Mouse (Mus musculus) forelimb bud, embryonic 11.5 days (tissue): ENCODE measurements around the gene Plxna4.

ENCODE experiments used
- DNase-seq: peaks from one replicate; pipeline ENCODE4 v3.0.0-alpha.2; 2012; ENCODE audit warnings: low read depth, low spot score

Plxna4 gene

DNA sequence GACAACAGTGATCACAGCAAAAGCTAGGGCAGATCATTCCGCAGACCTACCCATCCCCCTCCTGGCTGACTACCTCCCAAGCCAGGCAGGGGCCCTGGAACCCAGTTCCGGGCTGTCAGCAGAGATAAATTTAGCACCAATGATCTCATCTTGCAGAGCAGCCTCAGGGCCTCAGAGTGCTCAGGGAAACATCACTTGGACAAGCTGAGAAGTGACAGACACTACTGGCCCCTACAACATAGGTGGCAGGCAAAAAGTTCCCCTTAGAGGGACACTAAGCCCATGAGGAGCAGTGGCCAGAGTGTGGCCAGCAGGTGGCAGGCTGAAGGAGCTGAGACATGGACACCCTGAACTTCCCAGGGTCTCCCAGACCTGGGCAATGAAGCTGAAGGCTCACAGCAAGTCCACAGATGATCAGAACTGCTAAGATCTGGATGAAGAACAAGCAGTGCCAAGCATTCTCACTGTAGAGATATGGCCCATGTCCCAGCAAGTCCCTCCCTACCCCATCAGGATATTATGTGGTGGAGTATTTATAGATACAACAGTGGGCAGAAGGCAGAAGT lies 108.7 kb downstream of the Plxna4 start:
- DNase-seq = no peak

DNA sequence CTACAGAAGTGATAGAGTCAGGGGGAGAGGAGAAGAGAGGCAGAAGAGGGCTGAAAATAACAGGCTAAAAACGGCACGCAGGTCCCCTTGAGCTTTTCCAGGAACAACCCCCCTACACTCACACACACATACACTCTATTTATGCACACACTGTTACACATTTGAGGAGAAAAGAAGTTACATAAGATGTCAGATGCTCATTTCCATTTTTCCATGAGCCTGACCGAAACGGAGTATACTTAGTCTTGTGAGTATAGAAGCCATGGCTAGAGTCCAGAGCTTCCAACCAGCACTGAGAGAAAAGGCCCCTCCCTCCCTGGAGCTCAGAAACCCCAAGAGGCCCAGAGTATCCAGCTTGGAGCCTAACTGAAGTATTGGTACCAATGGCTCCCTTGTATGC lies 112.0 kb downstream of the Plxna4 start:
- DNase-seq = no peak

DNA sequence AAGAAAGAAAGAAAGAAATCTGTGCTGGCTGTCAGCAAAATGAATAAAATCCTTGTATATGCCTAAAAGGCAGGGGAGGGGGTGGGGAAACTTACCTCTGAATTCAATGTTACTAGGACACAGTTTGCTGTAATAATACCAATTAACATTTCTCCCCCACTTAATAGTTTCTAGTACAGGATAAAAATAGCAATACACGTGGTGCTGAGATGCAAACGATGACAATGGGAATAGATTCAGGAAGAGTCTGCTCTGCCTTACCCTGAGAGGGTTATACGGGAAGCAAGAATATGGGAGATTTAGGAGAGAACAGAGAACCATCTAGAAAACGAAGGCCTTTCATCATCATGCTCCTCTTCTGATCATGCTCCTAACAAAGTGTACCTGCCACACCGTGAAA lies 115.9 kb downstream of the Plxna4 start:
- no peak for DNase-seq

- no peak for DNase-seq
These were observed 116.4 kb downstream of the Plxna4 start for GRCm38 (mm10) chr6:32471639-32472038.

- DNase-seq = no peak
These were observed 118.8 kb downstream of the Plxna4 start for GRCm38 (mm10) chr6:32469196-32469595.

DNA sequence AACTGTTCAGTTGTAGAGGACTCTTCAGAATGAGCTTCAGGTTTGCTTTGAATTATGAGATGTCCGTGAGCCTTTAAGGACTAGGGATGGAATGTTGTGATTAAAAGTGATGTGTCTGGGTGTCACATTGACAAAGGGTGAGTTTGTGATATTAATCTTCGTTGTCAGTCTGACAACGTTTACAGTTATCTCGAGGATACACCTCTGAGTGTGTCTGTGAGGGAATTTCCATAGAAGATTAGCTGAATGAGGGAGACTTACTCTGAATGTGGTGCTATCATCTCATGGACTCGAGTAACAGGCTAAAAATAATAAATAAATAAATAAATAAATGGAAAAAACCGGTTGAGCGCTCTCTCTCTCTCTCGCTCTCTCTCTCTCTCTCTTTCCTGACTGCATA lies 122.9 kb downstream of the Plxna4 start:
- DNase-seq = no peak

- DNase-seq = no peak
These were observed 123.4 kb downstream of the Plxna4 start for GRCm38 (mm10) chr6:32464637-32465036.

- DNase-seq = no peak
These were observed 123.9 kb downstream of the Plxna4 start for GRCm38 (mm10) chr6:32464046-32464445.

DNA sequence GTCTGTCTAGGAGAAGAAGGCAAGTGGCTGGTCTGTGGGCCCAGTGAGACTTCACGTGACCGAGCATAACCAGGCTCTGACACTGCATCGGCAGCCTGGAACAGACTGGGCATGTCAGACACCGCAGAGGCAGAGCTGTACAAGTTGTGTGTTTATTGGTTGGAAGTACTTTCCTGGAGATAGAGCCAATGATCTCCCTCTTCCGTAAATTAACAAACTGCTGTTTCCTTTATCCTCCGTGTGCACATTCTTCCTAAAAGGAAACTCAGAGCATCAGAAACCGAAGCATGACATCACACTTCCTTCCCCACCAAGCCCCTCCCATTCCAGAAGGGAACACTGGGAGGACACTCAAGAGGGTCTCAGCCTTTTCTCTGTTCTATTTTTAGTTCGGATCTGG lies 127.6 kb downstream of the Plxna4 start:
- no peak for DNase-seq

- DNase-seq = no peak
These were observed 131.4 kb downstream of the Plxna4 start for GRCm38 (mm10) chr6:32456641-32457040.

GRCm38 (mm10) chr6:32451851-32452250 lies 136.1 kb downstream of the Plxna4 start:
- no peak for DNase-seq

DNA sequence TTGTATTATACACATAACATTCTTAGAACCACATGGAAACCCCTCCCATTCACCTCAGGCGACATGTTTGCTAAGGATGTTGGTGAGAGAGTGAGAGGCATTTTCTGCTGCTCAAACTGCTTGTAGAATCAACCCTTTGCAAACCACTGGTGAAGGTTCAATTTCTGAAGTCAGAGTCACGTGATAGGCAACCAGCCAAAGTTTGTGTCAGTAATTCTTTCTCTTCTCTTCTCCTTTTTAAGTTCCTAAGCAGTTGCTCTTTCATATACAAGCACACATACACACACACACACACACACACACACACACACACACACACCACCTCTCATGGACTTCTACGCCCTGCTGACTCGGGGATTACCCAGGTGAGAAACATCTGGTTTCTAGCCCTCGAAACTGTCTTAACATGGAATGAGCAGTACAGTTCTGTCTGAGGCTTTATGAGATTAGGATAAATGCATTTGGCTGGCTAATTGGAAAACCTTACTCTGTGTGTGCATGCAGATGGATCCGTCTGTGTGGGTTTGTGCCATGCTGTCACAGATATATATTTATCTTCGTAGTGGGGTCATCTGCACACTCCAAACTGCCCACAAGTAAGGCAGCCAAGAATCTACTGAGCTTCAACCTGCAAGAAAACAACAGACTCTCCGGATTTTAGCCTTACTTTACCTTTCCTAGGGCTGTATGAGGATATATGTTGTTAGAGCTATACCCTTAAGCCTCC lies 138.6 kb downstream of the Plxna4 start:
- no peak for DNase-seq

- DNase-seq = peak; percentile 66
These were observed 139.2 kb downstream of the Plxna4 start for GRCm38 (mm10) chr6:32448787-32449186.

DNA sequence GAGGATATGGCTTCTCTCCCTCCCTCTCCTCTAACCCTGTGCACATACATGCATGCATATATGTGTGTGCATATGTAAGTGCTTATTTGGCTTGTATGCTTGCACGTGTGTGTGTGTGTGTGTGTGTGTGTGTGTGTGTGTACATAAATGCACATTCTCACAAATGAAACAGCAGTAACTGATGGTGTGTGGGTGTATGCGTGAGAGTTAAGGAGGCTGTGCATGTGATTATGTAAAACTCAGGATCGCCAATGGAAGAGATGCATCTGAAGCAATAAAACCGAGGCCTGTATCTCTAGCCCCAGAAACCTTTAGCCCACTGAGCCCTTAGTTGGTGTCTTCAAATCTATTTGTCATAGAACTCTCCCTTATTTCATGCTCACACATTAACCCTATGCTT lies 141.7 kb downstream of the Plxna4 start:
- DNase-seq = no peak

- DNase-seq = peak; percentile 74
These were observed 142.7 kb downstream of the Plxna4 start for GRCm38 (mm10) chr6:32445246-32445645.

- DNase-seq = peak; percentile 67
These were observed 143.6 kb downstream of the Plxna4 start for GRCm38 (mm10) chr6:32444393-32444792.

- no peak for DNase-seq
These were observed 144.3 kb downstream of the Plxna4 start for GRCm38 (mm10) chr6:32443679-32444078.

GRCm38 (mm10) chr6:32439434-32439833 lies 148.6 kb downstream of the Plxna4 start:
- no peak for DNase-seq

GRCm38 (mm10) chr6:32437219-32437618 lies 150.8 kb downstream of the Plxna4 start:
- DNase-seq = no peak

DNA sequence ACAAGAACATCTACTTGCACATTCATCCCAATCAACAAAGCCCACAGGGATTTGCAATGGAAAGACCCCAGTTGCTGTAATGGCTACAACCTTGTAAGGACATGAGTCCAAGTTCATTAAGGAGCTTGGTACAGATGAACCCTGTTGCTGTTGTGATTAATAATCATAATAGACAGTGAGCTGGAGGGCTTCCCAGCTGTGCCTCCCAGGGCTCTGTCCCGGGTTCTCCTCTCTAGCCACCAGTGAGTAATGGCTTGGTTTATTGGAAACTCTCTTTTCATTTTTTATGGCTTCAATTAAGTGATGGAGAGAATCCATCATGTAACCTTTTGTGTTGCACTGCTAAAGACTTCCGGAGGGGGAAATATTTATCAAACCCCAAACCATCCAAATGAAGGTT lies 164.9 kb downstream of the Plxna4 start:
- no peak for DNase-seq

DNA sequence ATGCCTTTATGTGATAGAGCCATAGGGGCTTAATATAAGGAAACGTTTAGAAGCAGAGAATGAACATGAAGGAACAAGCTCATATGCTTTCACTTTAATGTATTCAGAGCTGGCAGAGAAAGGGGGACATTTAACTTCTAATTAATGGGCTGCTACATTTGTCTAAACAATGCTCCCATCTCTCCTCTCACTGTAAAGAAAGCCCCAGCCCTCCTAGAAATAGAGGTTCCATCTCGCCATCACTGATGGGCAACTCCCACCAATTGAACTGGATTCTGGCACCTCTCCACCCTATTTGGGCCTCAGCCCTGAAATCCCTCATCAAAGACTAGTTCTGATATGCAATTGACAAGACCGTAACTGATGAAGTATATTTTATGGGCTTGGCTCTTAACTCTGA lies 167.4 kb downstream of the Plxna4 start:
- DNase-seq = no peak

- no peak for DNase-seq
These were observed 170.6 kb downstream of the Plxna4 start for GRCm38 (mm10) chr6:32417351-32417750.

DNA sequence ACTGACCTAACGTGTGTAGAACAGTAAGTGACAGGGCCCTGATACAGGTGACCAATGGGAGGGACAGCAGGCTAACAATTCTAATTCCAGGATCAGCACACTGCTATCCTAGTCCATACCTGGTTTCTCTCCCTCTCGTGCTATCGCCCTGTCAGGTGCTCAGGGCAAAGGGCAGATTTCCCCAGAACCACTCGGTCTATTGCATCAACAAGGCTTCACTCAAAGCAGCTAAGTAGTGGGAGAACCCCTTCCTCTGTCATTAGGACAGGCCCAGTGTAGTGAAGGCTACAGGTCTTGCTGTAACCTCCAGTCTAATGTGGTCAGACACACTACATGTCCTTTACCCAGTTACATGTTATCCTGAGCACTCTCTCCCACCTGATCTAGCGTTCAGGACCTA lies 176.7 kb downstream of the Plxna4 start:
- no peak for DNase-seq

- DNase-seq = no peak
These were observed 178.4 kb downstream of the Plxna4 start for GRCm38 (mm10) chr6:32409625-32410024.
